Mouse (Mus musculus): ENCODE results near the gene Cox8a.

DNA sequence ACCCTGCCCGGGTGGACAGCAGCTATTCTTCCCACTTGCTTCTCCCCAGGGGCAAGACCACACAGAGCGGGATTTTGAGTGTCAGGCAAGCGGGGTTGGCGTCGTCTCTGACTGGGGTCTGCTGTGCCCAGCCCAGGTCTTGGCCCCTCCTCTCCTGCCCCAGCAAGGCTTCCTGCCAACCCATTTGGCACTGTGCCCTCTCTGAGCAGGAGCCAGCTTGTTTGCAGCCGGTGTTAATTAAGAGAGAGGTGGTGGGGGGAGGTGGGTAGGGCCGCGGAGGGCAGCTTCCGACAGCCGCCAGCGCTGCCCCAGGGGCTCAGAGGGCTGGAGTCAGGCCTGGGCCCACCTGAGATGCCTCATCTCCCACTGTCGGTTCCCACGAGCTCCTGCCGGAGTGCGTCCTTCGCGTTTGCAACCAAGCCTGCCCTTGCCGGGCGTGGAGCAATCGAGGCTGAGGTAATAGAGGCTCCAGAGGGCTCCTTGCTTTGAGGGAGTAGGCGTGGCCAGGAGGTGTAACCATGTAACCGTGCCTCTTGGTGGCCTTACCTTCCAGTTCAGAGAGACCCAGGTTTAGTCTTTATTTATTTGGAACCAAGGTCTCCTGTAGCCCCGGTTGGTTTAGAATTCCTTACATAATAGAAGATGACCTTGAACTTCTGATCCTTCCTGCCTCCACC lies 35.0 kb downstream of the Cox8a start:
- TF ChIP-seq CTCF (IDR thresholded peaks at IDR 0.05; ENCODE audit: insufficient read depth, low read depth, low read length), result no peak
- TF ChIP-seq POLR2A (IDR thresholded peaks at IDR 0.05; ENCODE audit: insufficient read depth, low read depth, low read length), result no peak

Data from olfactory bulb, adult 2 months (tissue).